Mouse (Mus musculus): ENCODE measurements around the gene Entpd2.

GRCm38 (mm10) chr2:25423626-25424025, 28.0 kb downstream of the Entpd2 start:
- TF ChIP-seq POLR2A (IDR thresholded peaks at IDR 0.05; ENCODE audit: borderline replicate concordance, low read depth, low read length), result no peak
- no peak for TF ChIP-seq CTCF (IDR thresholded peaks at IDR 0.05; ENCODE audit: low read depth, low read length)
